Mouse (Mus musculus) kidney, adult 8-10 months (tissue): Measurements from ENCODE around the gene Atp6v1d.
A peak's percentile ranks its signal among the peaks of the same experiment; 100 is the strongest.

Experiments
- DNase-seq, 2 experiments: peaks; one replicate each; pipeline ENCODE4 v3.0.0; 2022

Gene Atp6v1d

GRCm38 (mm10) chr12:78861496-78862253 is at the start of gene Atp6v1d, which contains the start of gene Eif2s1:
Gene Atp6v1d (minus strand): TSS chr12:78861638.
Gene Eif2s1 (plus strand): TSS chr12:78861819.
- peak; percentile 99 for DNase-seq

DNA sequence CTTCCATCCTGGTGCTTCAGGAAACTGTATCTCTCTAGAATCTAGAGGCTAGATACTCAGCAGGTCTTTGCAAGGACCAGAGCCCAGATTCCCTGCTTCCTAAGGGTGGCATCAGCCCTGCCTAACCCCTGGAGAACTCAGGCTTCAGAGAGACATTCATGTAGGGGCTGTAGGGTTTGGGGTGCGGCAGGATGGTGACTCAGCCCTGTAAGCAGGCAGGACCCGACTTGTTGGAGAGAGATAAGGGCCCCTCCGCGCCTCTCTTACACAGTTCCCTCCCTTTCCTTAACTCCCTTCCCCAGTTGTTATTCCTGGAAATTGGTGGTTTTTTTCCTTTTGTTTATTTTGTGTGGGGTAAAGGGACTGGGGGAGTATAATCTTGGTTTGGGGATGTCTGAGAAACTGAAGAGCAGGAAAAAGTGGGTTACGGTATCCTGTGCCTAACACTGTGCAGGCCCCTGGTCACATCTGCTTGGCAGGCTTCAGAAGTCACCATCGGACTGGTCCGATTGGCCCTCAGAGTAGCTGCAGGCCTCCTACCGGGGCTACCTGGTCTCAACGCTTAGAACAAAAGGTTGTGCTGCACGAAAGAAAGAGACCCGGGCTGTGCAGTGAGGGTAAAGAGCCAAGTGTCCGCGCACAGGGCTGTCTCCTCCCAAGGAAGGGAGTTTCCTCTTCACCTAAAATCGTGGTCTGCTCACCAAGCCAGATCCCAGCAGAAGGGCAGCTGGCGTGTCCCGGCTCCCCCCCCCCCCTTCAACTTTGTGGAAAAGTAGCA is 49.4 kb upstream of the Atp6v1d start:
- DNase-seq: no peak

GRCm38 (mm10) chr12:78908081-78908605 is 46.7 kb upstream of the Atp6v1d start:
- no peak for DNase-seq

GRCm38 (mm10) chr12:78906707-78907162 is 45.3 kb upstream of the Atp6v1d start, which contains the start of gene Plek2:
Gene Plek2 (minus strand): TSS chr12:78906964.
- peak; percentile 74 to 77 for DNase-seq

GRCm38 (mm10) chr12:78904499-78904898 is 43.1 kb upstream of the Atp6v1d start:
- no peak for DNase-seq

GRCm38 (mm10) chr12:78903313-78903712 is 41.9 kb upstream of the Atp6v1d start:
- DNase-seq: no peak

DNA sequence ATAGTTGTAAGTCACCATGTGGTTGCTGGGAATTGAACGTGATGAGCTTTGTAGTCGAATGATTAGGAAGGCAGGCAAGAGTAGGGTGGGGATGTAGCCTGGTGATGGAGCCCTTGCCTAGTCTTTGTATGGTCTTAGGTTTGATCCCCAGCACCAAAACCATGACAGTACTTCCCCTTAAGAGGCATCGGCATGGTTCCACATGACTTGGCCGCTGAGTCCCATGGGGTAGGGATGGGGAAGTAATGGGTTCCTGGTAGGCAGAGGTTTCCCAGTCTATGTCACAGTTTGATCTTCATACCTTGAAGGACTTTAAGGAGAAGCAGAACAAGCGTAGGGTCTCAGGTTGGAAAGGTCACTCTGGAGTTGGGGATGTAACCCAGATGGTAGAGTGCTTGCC is 40.0 kb upstream of the Atp6v1d start:
- DNase-seq: no peak

- DNase-seq: no peak
Measured at GRCm38 (mm10) chr12:78897861-78898260, 36.4 kb upstream of the Atp6v1d start.

DNA sequence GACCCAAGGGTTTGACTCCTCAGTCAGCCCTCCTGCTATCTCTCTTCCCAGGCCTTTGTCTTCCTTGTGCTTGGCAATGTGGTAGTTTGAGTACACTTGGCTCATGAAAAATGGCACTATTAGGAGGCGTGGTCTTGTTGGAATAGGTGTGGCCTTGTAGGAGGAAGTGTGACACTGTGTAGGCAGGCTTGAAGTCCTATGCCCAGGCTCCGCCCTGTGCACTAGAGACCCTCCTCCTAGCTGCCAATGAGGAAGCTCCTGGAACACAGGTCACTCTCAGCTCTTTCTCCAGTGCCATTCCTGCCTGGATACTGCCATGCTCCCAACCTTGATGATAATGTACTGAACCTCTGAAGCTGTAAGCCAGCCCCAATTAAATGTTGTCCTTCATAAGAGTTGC is 29.7 kb upstream of the Atp6v1d start:
- DNase-seq: no peak

- DNase-seq: peak; percentile 17 to 64
Measured at GRCm38 (mm10) chr12:78890062-78890461, 28.6 kb upstream of the Atp6v1d start.

- DNase-seq: no peak
Measured at GRCm38 (mm10) chr12:78874581-78874980, 13.1 kb upstream of the Atp6v1d start.

DNA sequence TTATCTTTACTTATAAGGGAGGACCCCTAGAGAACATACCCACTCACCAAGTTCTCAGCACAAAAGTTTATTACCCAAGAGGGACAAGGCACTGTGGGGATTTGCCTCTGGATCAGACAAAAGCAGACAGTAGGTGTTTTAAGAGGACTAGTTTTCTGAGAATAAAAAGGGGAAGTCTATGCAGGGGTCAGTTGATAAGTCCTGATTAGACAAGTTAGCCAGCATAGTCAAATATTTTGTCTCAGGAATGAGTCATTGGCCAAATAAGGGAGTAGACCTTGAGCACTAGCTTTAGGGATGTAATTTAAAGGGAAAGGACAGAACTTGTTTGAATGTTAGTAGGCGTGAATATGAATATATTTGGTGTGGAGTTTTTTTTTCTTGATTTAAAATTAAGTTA is 6.7 kb upstream of the Atp6v1d start:
- DNase-seq: no peak

- no peak for DNase-seq
Measured at GRCm38 (mm10) chr12:78865434-78865833, 4.0 kb upstream of the Atp6v1d start.

DNA sequence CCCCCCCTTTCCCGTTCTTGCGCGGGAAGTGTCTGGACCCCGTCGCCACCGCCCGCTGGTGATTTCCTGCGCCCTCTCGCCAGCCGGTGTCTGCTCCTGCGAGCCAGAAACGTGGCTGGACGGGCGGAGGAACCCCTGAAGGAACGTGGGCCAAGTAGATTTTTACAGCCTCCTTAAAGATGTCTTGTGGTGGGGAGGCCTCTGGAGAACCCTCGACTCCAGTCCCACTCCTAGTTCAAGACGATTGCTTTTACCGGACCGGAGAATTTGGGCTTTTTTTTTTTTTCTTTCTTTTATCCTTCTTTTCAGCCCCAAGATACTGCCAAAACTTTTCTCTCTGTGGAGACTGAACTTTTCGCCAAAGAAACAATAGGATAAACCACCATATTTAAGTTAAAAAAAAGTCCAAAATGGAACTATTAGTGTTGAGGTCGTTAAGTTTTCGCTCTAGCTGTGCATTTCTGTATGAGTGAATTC is 854 bp upstream of the Atp6v1d start:
- no peak for DNase-seq

GRCm38 (mm10) chr12:78860921-78861495 is 430 bp downstream of the Atp6v1d start:
- no peak for DNase-seq

- no peak for DNase-seq
Measured at GRCm38 (mm10) chr12:78848246-78848645, 13.2 kb downstream of the Atp6v1d start.

GRCm38 (mm10) chr12:78842429-78842828 is 19.0 kb downstream of the Atp6v1d start:
- DNase-seq: no peak

DNA sequence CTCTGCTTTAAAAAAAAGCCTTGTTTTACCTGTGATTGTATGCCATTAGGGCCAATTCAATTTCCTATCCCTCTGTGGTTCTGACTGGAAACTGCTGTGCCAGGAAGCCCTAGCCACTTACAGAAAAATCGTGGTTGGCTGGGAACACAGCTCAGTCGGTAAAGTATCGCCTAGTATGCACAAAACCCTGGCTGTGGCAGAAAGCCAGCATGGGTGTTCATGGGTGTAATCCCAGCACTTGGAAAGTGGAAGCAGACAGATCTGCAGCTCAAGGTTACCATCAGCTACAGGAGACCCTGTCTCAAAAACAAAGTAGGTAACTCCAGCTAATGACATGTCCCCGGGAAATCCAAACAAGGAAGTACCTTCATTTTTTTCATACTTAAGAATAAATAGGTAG is 21.5 kb downstream of the Atp6v1d start:
- peak in 1 of 2 experiments; percentile 48 for DNase-seq

GRCm38 (mm10) chr12:78834496-78834895 is 26.9 kb downstream of the Atp6v1d start:
- DNase-seq: no peak

GRCm38 (mm10) chr12:78814437-78814836 is 47.0 kb downstream of the Atp6v1d start:
- no peak for DNase-seq

- DNase-seq: no peak
Measured at GRCm38 (mm10) chr12:78801836-78802235, 59.6 kb downstream of the Atp6v1d start.

DNA sequence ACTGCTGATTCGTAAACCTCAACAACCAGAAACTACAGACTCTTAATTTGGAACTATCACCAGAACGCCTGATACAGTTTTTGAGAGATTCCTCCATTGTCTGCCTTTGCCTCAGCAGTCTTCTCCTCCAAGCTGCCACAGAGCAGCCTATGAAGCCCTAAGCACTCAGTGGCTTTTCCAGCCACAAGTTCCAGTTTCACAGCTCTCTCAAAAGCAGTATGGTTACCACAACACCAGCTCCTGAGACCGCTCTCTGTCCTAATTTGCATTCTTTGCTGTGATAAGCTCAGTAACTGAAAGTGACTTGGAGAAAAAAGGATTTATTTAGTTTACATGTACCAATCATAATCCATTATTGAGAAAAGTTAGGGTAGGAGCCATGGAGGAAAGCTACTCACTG is 61.4 kb downstream of the Atp6v1d start:
- DNase-seq: no peak

GRCm38 (mm10) chr12:78794236-78794635 is 67.2 kb downstream of the Atp6v1d start:
- DNase-seq: peak in 1 of 2 experiments; percentile 32
